Mouse (Mus musculus): Measurements from ENCODE around the gene Tsx.

DNA sequence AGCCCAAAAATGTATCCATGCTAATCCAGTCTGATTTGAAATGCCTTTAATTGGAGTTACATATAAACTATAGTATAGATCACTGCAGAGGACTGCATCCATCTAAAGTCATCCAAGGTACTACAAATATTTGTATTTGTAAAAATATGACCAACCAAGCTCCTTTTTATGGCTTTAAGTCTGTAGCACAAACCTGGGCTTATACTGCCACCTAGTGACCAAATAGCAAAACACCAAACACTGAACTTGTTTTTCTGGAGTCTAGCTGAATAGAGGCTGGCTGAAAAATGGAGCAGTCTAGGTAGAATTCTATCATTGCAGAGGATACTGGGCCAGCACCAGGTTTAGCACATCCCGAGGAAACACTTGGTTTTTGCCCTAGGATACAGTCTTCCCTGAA, 26.5 kb downstream of the Tsx start:
- TF ChIP-seq GATA1 (IDR thresholded peaks at IDR 0.05; ENCODE audit: low read length) (no peak), TAL1 (IDR thresholded peaks at IDR 0.05; ENCODE audit: low read length) (no peak)

Measured in erythroblast, embryonic 14.5 days (primary cell).